Mouse (Mus musculus): ENCODE results near the gene Exoc5. TPM values are rescaled to one million over a fixed set of nuclear protein-coding genes. Genes with fewer than 3 reads are reported as not detected.

Gene Exoc5
- polyA plus RNA-seq, 1 experiment from 2014 or later = 33.2 TPM

- H3K4me3 ChIP-seq (ENCODE audit: low read length) = no peak overlapping the region
- H3K27me3 ChIP-seq (replicated peaks; ENCODE audit: control insufficient read depth, insufficient read depth, low read length) = no peaks in the 10 kb centered on the region
- H3K4me2 ChIP-seq (ENCODE audit: low read depth, low read length) = no peak overlapping the region
- 0 out of 2 replicates have a peak, but pooled peaks cover 3% of the 10 kb centered on the region for H3K36me3 ChIP-seq (ENCODE audit: control insufficient read depth, insufficient read depth, low read length)
- no peak overlapping the region for H3K27ac ChIP-seq (ENCODE audit: low read length)
- WGBS = 97% methylated on average over 7 of the region's 7 CpGs
- 0 out of 2 replicates have a peak, but pooled peaks cover 2% of the 10 kb centered on the region for H3K4me1 ChIP-seq (ENCODE audit: control insufficient read depth, insufficient read depth, low read length)
- ATAC-seq = no peak
- H3K9ac ChIP-seq (ENCODE audit: low read depth, low read length) = no peak overlapping the region
- H3K9me3 ChIP-seq (ENCODE audit: control insufficient read depth, low read length) = no peaks in the 10 kb centered on the region
Observed at GRCm38 (mm10) chr14:49073896-49074295, 7.4 kb upstream of the Exoc5 start.

- Histone ChIP-seq H3K4me2 (ENCODE audit: low read depth, low read length) (no peak overlapping the region), H3K27ac (ENCODE audit: low read length) (no peak overlapping the region), H3K4me3 (ENCODE audit: low read length) (no peak overlapping the region), H3K9ac (ENCODE audit: low read depth, low read length) (no peak overlapping the region), H3K27me3 (replicated peaks; ENCODE audit: control insufficient read depth, insufficient read depth, low read length) (no peaks in the 10 kb centered on the region), H3K4me1 (ENCODE audit: control insufficient read depth, insufficient read depth, low read length) (peaks cover 2% of the 10 kb centered on the region; the same call in 1 of the 2 replicates), H3K36me3 (ENCODE audit: control insufficient read depth, insufficient read depth, low read length) (0 out of 2 replicates have a peak, but pooled peaks cover 3% of the 10 kb centered on the region), H3K9me3 (ENCODE audit: control insufficient read depth, low read length) (no peaks in the 10 kb centered on the region)
- 87% methylated on average over 2 of the region's 2 CpGs for whole genome bisulfite sequencing
- ATAC-seq = no peak
Observed at GRCm38 (mm10) chr14:49072837-49073236, 6.4 kb upstream of the Exoc5 start.

GRCm38 (mm10) chr14:49065529-49066273, 752 bp downstream of the Exoc5 start, which contains the start of gene Ap5m1:
TSS of gene Ap5m1 (plus strand) at chr14:49066097.
- peak within 1 kb of the TSS; percentile 71 for H3K4me3 ChIP-seq (ENCODE audit: low read length)
- H3K27ac ChIP-seq (ENCODE audit: low read length) = peak within 1 kb of the TSS; percentile 95
- peaks cover 12% of the 10 kb centered on the region; the same call in 1 of the 2 replicates for H3K4me1 ChIP-seq (ENCODE audit: control insufficient read depth, insufficient read depth, low read length)
- under 1% methylated on average over 58 of the region's 62 CpGs for WGBS
- no peaks in the 10 kb centered on the region for H3K27me3 ChIP-seq (replicated peaks; ENCODE audit: control insufficient read depth, insufficient read depth, low read length)
- peak within 1 kb of the TSS; percentile 81 for H3K9ac ChIP-seq (ENCODE audit: low read depth, low read length)
- H3K9me3 ChIP-seq (ENCODE audit: control insufficient read depth, low read length) = no peaks in the 10 kb centered on the region
- peak within 1 kb of the TSS; percentile 66 for H3K4me2 ChIP-seq (ENCODE audit: low read depth, low read length)
- no peaks in the 10 kb centered on the region for H3K36me3 ChIP-seq (ENCODE audit: control insufficient read depth, insufficient read depth, low read length)
- no peak; the same call in none of the 2 replicates for ATAC-seq

GRCm38 (mm10) chr14:49063838-49064237, 2.6 kb downstream of the Exoc5 start:
- H3K4me1 ChIP-seq (ENCODE audit: control insufficient read depth, insufficient read depth, low read length) = peaks cover 12% of the 10 kb centered on the region; the same call in 1 of the 2 replicates
- no peak overlapping the region for H3K4me3 ChIP-seq (ENCODE audit: low read length)
- no peak overlapping the region for H3K9ac ChIP-seq (ENCODE audit: low read depth, low read length)
- no peaks in the 10 kb centered on the region for H3K27me3 ChIP-seq (replicated peaks; ENCODE audit: control insufficient read depth, insufficient read depth, low read length)
- no peak overlapping the region for H3K27ac ChIP-seq (ENCODE audit: low read length)
- WGBS = 51% methylated on average over 2 of the region's 2 CpGs
- H3K9me3 ChIP-seq (ENCODE audit: control insufficient read depth, low read length) = no peaks in the 10 kb centered on the region
- H3K4me2 ChIP-seq (ENCODE audit: low read depth, low read length) = no peak overlapping the region
- ATAC-seq = no peak
- H3K36me3 ChIP-seq (ENCODE audit: control insufficient read depth, insufficient read depth, low read length) = no peaks in the 10 kb centered on the region

GRCm38 (mm10) chr14:49049492-49049891, 17.0 kb downstream of the Exoc5 start:
- Histone ChIP-seq H3K4me2 (ENCODE audit: low read depth, low read length) (no peak overlapping the region), H3K27ac (ENCODE audit: low read length) (no peak overlapping the region), H3K36me3 (ENCODE audit: control insufficient read depth, insufficient read depth, low read length) (no peaks in the 10 kb centered on the region), H3K4me1 (ENCODE audit: control insufficient read depth, insufficient read depth, low read length) (no peaks in the 10 kb centered on the region), H3K9ac (ENCODE audit: low read depth, low read length) (no peak overlapping the region), H3K27me3 (replicated peaks; ENCODE audit: control insufficient read depth, insufficient read depth, low read length) (no peaks in the 10 kb centered on the region), H3K4me3 (ENCODE audit: low read length) (no peak overlapping the region), H3K9me3 (ENCODE audit: control insufficient read depth, low read length) (no peaks in the 10 kb centered on the region)
- no peak for ATAC-seq

GRCm38 (mm10) chr14:49045610-49046009, 20.8 kb downstream of the Exoc5 start:
- no peak for ATAC-seq
- no peak overlapping the region for H3K9ac ChIP-seq (ENCODE audit: low read depth, low read length)
- 97% methylated on average over 4 of the region's 4 CpGs for WGBS

GRCm38 (mm10) chr14:49028991-49029390, 37.5 kb downstream of the Exoc5 start:
- no peak for ATAC-seq
- Histone ChIP-seq H3K36me3 (ENCODE audit: control insufficient read depth, insufficient read depth, low read length) (peaks cover 5% of the 10 kb centered on the region; the same call in 1 of the 2 replicates), H3K27ac (ENCODE audit: low read length) (no peak overlapping the region), H3K4me3 (ENCODE audit: low read length) (no peak overlapping the region), H3K27me3 (replicated peaks; ENCODE audit: control insufficient read depth, insufficient read depth, low read length) (no peaks in the 10 kb centered on the region), H3K9ac (ENCODE audit: low read depth, low read length) (no peak overlapping the region), H3K4me1 (ENCODE audit: control insufficient read depth, insufficient read depth, low read length) (no peaks in the 10 kb centered on the region), H3K4me2 (ENCODE audit: low read depth, low read length) (no peak overlapping the region), H3K9me3 (ENCODE audit: control insufficient read depth, low read length) (no peaks in the 10 kb centered on the region)
- 94% methylated on average over 5 of the region's 5 CpGs for WGBS

More at GRCm38 (mm10) chr14:49045610-49046009, 20.8 kb downstream of the Exoc5 start:
- no peak overlapping the region for H3K27ac ChIP-seq (ENCODE audit: low read length)
- H3K36me3 ChIP-seq (ENCODE audit: control insufficient read depth, insufficient read depth, low read length) = no peaks in the 10 kb centered on the region
- H3K4me3 ChIP-seq (ENCODE audit: low read length) = no peak overlapping the region
- H3K4me1 ChIP-seq (ENCODE audit: control insufficient read depth, insufficient read depth, low read length) = no peaks in the 10 kb centered on the region
- no peak overlapping the region for H3K4me2 ChIP-seq (ENCODE audit: low read depth, low read length)
- no peaks in the 10 kb centered on the region for H3K27me3 ChIP-seq (replicated peaks; ENCODE audit: control insufficient read depth, insufficient read depth, low read length)
- no peaks in the 10 kb centered on the region for H3K9me3 ChIP-seq (ENCODE audit: control insufficient read depth, low read length)

- H3K4me1 ChIP-seq (ENCODE audit: control insufficient read depth, insufficient read depth, low read length) = no peaks in the 10 kb centered on the region
- no peaks in the 10 kb centered on the region for H3K9me3 ChIP-seq (ENCODE audit: control insufficient read depth, low read length)
- no peaks in the 10 kb centered on the region for H3K27me3 ChIP-seq (replicated peaks; ENCODE audit: control insufficient read depth, insufficient read depth, low read length)
- H3K27ac ChIP-seq (ENCODE audit: low read length) = no peak overlapping the region; the same call in 1 of the 2 replicates
- ATAC-seq = peak; percentile 47
- H3K36me3 ChIP-seq (ENCODE audit: control insufficient read depth, insufficient read depth, low read length) = peaks cover 5% of the 10 kb centered on the region; the same call in 1 of the 2 replicates
- WGBS = 82% methylated on average over 3 of the region's 3 CpGs
- no peak overlapping the region for H3K9ac ChIP-seq (ENCODE audit: low read depth, low read length)
- no peak overlapping the region for H3K4me2 ChIP-seq (ENCODE audit: low read depth, low read length)
- no peak overlapping the region for H3K4me3 ChIP-seq (ENCODE audit: low read length)
Observed at GRCm38 (mm10) chr14:49027779-49028368, 38.6 kb downstream of the Exoc5 start.

- Histone ChIP-seq H3K4me2 (ENCODE audit: low read depth, low read length) (no peak overlapping the region), H3K9ac (ENCODE audit: low read depth, low read length) (no peak overlapping the region), H3K27ac (ENCODE audit: low read length) (peak overlapping the region; percentile 57; the same call in 1 of the 2 replicates), H3K36me3 (ENCODE audit: control insufficient read depth, insufficient read depth, low read length) (peaks cover 5% of the 10 kb centered on the region; the same call in 1 of the 2 replicates), H3K4me1 (ENCODE audit: control insufficient read depth, insufficient read depth, low read length) (no peaks in the 10 kb centered on the region), H3K9me3 (ENCODE audit: control insufficient read depth, low read length) (no peaks in the 10 kb centered on the region), H3K4me3 (ENCODE audit: low read length) (no peak overlapping the region), H3K27me3 (replicated peaks; ENCODE audit: control insufficient read depth, insufficient read depth, low read length) (no peaks in the 10 kb centered on the region)
- ATAC-seq = peak; percentile 97
- 81% methylated on average over 6 of the region's 6 CpGs for WGBS
Observed at GRCm38 (mm10) chr14:49027040-49027778, 39.2 kb downstream of the Exoc5 start.

Measured in intestine, embryonic 16.5 days (tissue).